Mouse (Mus musculus): ENCODE results near the gene Bsn.

DNA sequence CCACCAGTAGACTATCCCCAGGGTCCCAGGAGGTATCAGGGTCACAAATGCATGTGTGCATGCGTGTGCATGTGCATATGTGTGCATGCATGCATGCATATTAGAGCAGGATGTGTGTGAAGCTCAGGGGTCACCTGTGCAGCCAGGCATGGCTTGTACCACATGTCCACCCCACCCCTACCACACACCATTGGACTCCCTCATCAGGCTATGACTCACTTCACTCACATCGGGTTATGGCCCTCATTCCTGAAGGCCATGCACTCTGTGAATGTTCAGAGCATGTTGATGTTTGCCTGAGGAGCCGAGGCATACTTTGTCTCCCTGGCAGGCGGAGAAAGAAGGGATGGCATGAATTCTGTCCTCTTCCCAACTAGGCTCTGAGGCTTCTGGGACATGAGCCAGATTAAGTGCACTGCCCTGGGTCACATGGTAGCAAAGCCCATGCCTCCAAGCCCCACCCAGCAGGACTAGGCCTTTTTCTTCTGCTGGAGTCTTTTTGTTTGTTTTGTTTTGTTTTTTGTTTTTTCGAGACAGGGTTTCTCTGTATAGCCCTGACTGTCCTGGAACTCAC, 17.3 kb downstream of the Bsn start:
- TF ChIP-seq POLR2A (IDR thresholded peaks at IDR 0.05; ENCODE audit: low read depth, low read length) (no peak), CTCF (IDR thresholded peaks at IDR 0.05; ENCODE audit: extremely low read depth, insufficient read length, insufficient replicate concordance, low read depth, low read length) (no peak)

Measured in small intestine, adult 2 months (tissue).